ENCODE assay signal across 8 mouse cellular contexts in the genomic region with DNA sequence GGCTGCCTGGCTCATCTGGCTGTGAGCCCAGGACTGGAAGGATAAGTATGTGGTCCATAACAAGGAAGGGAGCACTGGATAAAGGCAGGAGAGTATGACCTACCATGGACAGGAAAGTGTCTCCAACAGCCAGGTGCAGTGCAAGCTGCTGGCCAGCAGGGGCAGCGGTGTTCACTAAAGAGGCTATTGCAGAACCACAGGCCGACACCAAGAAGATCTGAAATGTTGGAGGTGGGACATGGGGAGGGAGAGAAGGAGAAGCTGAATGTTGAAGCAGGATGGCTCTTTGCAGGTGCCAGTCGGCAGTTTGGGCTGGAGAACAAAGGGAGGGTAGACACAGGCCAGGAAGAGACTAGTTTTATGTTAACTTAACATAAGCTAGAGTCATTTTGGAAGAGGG. TPM values are rescaled to one million over a fixed set of nuclear protein-coding genes. Genes with fewer than 3 reads are reported as not detected.
DNase-seq lines count a peak whose midpoint lies in the region; ATAC-seq lines count a peak whose summit lies in the region.

No protein-coding gene starts in this region.

- H3K4me1 ChIP-seq in forebrain, embryonic 11.5 days (replicated peaks; ENCODE audit: control insufficient read depth, insufficient read depth, low read length), result no peaks in the 10 kb centered on the region
- 0 out of 2 replicates have a peak, but pooled peaks cover 1% of the 10 kb centered on the region for H3K4me1 ChIP-seq in forebrain, embryonic 12.5 days
- H3K4me1 ChIP-seq in midbrain, embryonic 11.5 days (ENCODE audit: control insufficient read depth, insufficient read depth, low read length), result no peaks in the 10 kb centered on the region
- peaks cover under 1% of the 10 kb centered on the region; the same call in 1 of the 2 replicates for H3K4me1 ChIP-seq in midbrain, embryonic 10.5 days
- no peaks in the 10 kb centered on the region for H3K4me1 ChIP-seq in liver, embryonic 13.5 days (replicated peaks)
- H3K4me1 ChIP-seq in midbrain, embryonic 13.5 days (replicated peaks), result no peaks in the 10 kb centered on the region; the same call in 1 of the 2 replicates
- H3K4me1 ChIP-seq in forebrain, embryonic 14.5 days (ENCODE audit: control insufficient read depth, insufficient read depth, low read length), result no peaks in the 10 kb centered on the region

- 63% methylated on average over 3 of the region's 3 CpGs for WGBS in forebrain, embryonic 11.5 days
- WGBS in forebrain, embryonic 12.5 days, result 68% methylated on average over 3 of the region's 3 CpGs
- WGBS in midbrain, embryonic 11.5 days, result 66% methylated on average over 3 of the region's 3 CpGs
- WGBS in midbrain, embryonic 10.5 days, result 63% methylated on average over 3 of the region's 3 CpGs
- WGBS in liver, embryonic 13.5 days (ENCODE audit: insufficient replicate concordance), result 50% methylated on average over 3 of the region's 3 CpGs
- 65% methylated on average over 3 of the region's 3 CpGs for WGBS in midbrain, embryonic 13.5 days
- WGBS in forebrain, embryonic 14.5 days, result 59% methylated on average over 3 of the region's 3 CpGs

- no peak overlapping the region for H3K4me3 ChIP-seq in forebrain, embryonic 11.5 days (ENCODE audit: low read depth, low read length)
- no peak overlapping the region for H3K4me3 ChIP-seq in forebrain, embryonic 12.5 days (replicated peaks)
- no peak overlapping the region for H3K4me3 ChIP-seq in midbrain, embryonic 11.5 days (ENCODE audit: low read depth, low read length)
- no peak overlapping the region for H3K4me3 ChIP-seq in midbrain, embryonic 10.5 days
- no peak overlapping the region for H3K4me3 ChIP-seq in liver, embryonic 13.5 days (replicated peaks)
- H3K4me3 ChIP-seq in midbrain, embryonic 13.5 days (replicated peaks), result no peak overlapping the region
- H3K4me3 ChIP-seq in forebrain, embryonic 14.5 days (ENCODE audit: low read depth, low read length), result no peak overlapping the region

- no peak overlapping the region for H3K4me2 ChIP-seq in forebrain, embryonic 11.5 days (ENCODE audit: low read depth, low read length, severe bottlenecking)
- H3K4me2 ChIP-seq in forebrain, embryonic 12.5 days, result no peak overlapping the region
- no peak overlapping the region for H3K4me2 ChIP-seq in midbrain, embryonic 11.5 days
- no peak overlapping the region for H3K4me2 ChIP-seq in liver, embryonic 13.5 days
- H3K4me2 ChIP-seq in midbrain, embryonic 13.5 days (replicated peaks), result no peak overlapping the region
- no peak overlapping the region for H3K4me2 ChIP-seq in forebrain, embryonic 14.5 days (ENCODE audit: low read length)

- H3K36me3 ChIP-seq in forebrain, embryonic 11.5 days (ENCODE audit: control insufficient read depth, insufficient read depth, low read length), result no peaks in the 10 kb centered on the region
- H3K36me3 ChIP-seq in forebrain, embryonic 12.5 days (replicated peaks), result no peaks in the 10 kb centered on the region
- no peaks in the 10 kb centered on the region for H3K36me3 ChIP-seq in midbrain, embryonic 11.5 days (ENCODE audit: control insufficient read depth, insufficient read depth, low read length)
- H3K36me3 ChIP-seq in midbrain, embryonic 10.5 days, result no peaks in the 10 kb centered on the region
- H3K36me3 ChIP-seq in liver, embryonic 13.5 days, result no peaks in the 10 kb centered on the region
- H3K36me3 ChIP-seq in midbrain, embryonic 13.5 days, result no peaks in the 10 kb centered on the region
- H3K36me3 ChIP-seq in forebrain, embryonic 14.5 days (ENCODE audit: control insufficient read depth, insufficient read depth, low read length), result no peaks in the 10 kb centered on the region

- H3K9ac ChIP-seq in forebrain, embryonic 11.5 days (ENCODE audit: low read length), result no peak overlapping the region
- no peak overlapping the region for H3K9ac ChIP-seq in forebrain, embryonic 12.5 days
- no peak overlapping the region for H3K9ac ChIP-seq in midbrain, embryonic 11.5 days (ENCODE audit: low read length)
- no peak overlapping the region for H3K9ac ChIP-seq in liver, embryonic 13.5 days
- no peak overlapping the region for H3K9ac ChIP-seq in midbrain, embryonic 13.5 days (replicated peaks)
- no peak overlapping the region for H3K9ac ChIP-seq in forebrain, embryonic 14.5 days (ENCODE audit: low read length)

- DNase-seq in forebrain, embryonic 11.5 days (ENCODE audit: low spot score), result peak; percentile 63
- peak; percentile 82 for DNase-seq in midbrain, embryonic 11.5 days (ENCODE audit: low spot score, missing footprints)
- DNase-seq in midbrain, embryonic 10.5 days (ENCODE audit: low spot score), result no peak
- DNase-seq in liver, embryonic 13.5 days, result peak; percentile 38
- DNase-seq in thymus, postnatal 0 days (ENCODE audit: low spot score), result peak; percentile 28
- DNase-seq in forebrain, embryonic 14.5 days (ENCODE audit: low spot score), result no peak

- ATAC-seq in forebrain, embryonic 11.5 days (replicated peaks; ENCODE audit: low FRiP score), result no peak
- ATAC-seq in forebrain, embryonic 12.5 days (ENCODE audit: low FRiP score), result no peak
- ATAC-seq in midbrain, embryonic 11.5 days (ENCODE audit: low FRiP score), result no peak
- ATAC-seq in liver, embryonic 13.5 days (ENCODE audit: low read depth), result no peak
- no peak for ATAC-seq in midbrain, embryonic 13.5 days
- ATAC-seq in forebrain, embryonic 14.5 days, result no peak

- H3K27ac ChIP-seq in forebrain, embryonic 11.5 days (ENCODE audit: low read depth, low read length), result no peak overlapping the region
- no peak overlapping the region for H3K27ac ChIP-seq in forebrain, embryonic 12.5 days
- H3K27ac ChIP-seq in midbrain, embryonic 11.5 days (ENCODE audit: low read depth, low read length), result no peak overlapping the region
- no peak overlapping the region for H3K27ac ChIP-seq in midbrain, embryonic 10.5 days (replicated peaks)
- no peak overlapping the region for H3K27ac ChIP-seq in liver, embryonic 13.5 days
- H3K27ac ChIP-seq in midbrain, embryonic 13.5 days, result no peak overlapping the region
- H3K27ac ChIP-seq in forebrain, embryonic 14.5 days (ENCODE audit: low read depth, low read length), result no peak overlapping the region

- H3K9me3 ChIP-seq in forebrain, embryonic 11.5 days (ENCODE audit: control insufficient read depth, low read length), result no peaks in the 10 kb centered on the region
- no peaks in the 10 kb centered on the region for H3K9me3 ChIP-seq in forebrain, embryonic 12.5 days
- H3K9me3 ChIP-seq in midbrain, embryonic 11.5 days (ENCODE audit: control insufficient read depth, low read length), result no peaks in the 10 kb centered on the region
- H3K9me3 ChIP-seq in midbrain, embryonic 10.5 days (replicated peaks), result no peaks in the 10 kb centered on the region
- H3K9me3 ChIP-seq in liver, embryonic 13.5 days (replicated peaks), result no peaks in the 10 kb centered on the region
- no peaks in the 10 kb centered on the region for H3K9me3 ChIP-seq in midbrain, embryonic 13.5 days
- no peaks in the 10 kb centered on the region for H3K9me3 ChIP-seq in forebrain, embryonic 14.5 days (replicated peaks; ENCODE audit: control insufficient read depth, low read length)

- peaks cover 5% of the 10 kb centered on the region; the same call in 1 of the 2 replicates for H3K27me3 ChIP-seq in forebrain, embryonic 11.5 days (ENCODE audit: control insufficient read depth, insufficient read depth, low read length)
- H3K27me3 ChIP-seq in forebrain, embryonic 12.5 days, result peaks cover 26% of the 10 kb centered on the region
- peaks cover 10% of the 10 kb centered on the region for H3K27me3 ChIP-seq in midbrain, embryonic 11.5 days (ENCODE audit: control insufficient read depth, insufficient read depth, low read length)
- peaks cover 26% of the 10 kb centered on the region for H3K27me3 ChIP-seq in midbrain, embryonic 10.5 days (ENCODE audit: low read depth, poor library complexity, severe bottlenecking)
- H3K27me3 ChIP-seq in liver, embryonic 13.5 days, result peaks cover 23% of the 10 kb centered on the region
- peaks cover 24% of the 10 kb centered on the region for H3K27me3 ChIP-seq in midbrain, embryonic 13.5 days
- peaks cover 6% of the 10 kb centered on the region; the same call in 1 of the 2 replicates for H3K27me3 ChIP-seq in forebrain, embryonic 14.5 days (replicated peaks; ENCODE audit: control insufficient read depth, insufficient read depth, low read length)

RNA-seq across cellular contexts. Expression of gene Vangl1, which starts 6.3 kb away (rescaled TPM):
- 7.3 and 8.1 TPM in 2 replicates for polyA plus RNA-seq in forebrain, embryonic 11.5 days (2014; fragmentation: Nextera tagmentation; extraction: Ambion mirVana)
- 4.3 and 5.8 TPM in 2 replicates for polyA plus RNA-seq in forebrain, embryonic 12.5 days (2016; fragmentation: Nextera tagmentation; extraction: Ambion mirVana)
- 9.3 and 10.2 TPM in 2 replicates for polyA plus RNA-seq in midbrain, embryonic 11.5 days (2014; fragmentation: Nextera tagmentation; extraction: Ambion mirVana)
- polyA plus RNA-seq in midbrain, embryonic 10.5 days (2016; fragmentation: Nextera tagmentation; extraction: Ambion mirVana), result 11.0 and 13.1 TPM in 2 replicates
- polyA plus RNA-seq in liver, embryonic 13.5 days (2015; fragmentation: Nextera tagmentation; extraction: Ambion mirVana), result 59.4 and 73.6 TPM in 2 replicates
- 5.2 and 5.4 TPM in 2 replicates for polyA plus RNA-seq in thymus, postnatal 0 days (2015; fragmentation: Nextera tagmentation; extraction: Ambion mirVana)
- polyA plus RNA-seq in midbrain, embryonic 13.5 days (2015; fragmentation: Nextera tagmentation; extraction: Ambion mirVana), result 5.9 and 7.3 TPM in 2 replicates
- polyA plus RNA-seq in forebrain, embryonic 14.5 days (2014; fragmentation: Nextera tagmentation; extraction: Ambion mirVana), result 4.6 and 6.2 TPM in 2 replicates

Comparison
In these comparisons a context has a peak if more than half of its experiments do, and no peak if none do; other contexts are left out.
1. DNase-seq: peak in forebrain, embryonic 11.5 days (single experiment), midbrain, embryonic 11.5 days (single experiment), liver, embryonic 13.5 days (single experiment) and thymus, postnatal 0 days (single experiment); none in midbrain, embryonic 10.5 days (single experiment) and forebrain, embryonic 14.5 days (single experiment).